ENCODE assay signal across 8 mouse cellular contexts in the genomic region with DNA sequence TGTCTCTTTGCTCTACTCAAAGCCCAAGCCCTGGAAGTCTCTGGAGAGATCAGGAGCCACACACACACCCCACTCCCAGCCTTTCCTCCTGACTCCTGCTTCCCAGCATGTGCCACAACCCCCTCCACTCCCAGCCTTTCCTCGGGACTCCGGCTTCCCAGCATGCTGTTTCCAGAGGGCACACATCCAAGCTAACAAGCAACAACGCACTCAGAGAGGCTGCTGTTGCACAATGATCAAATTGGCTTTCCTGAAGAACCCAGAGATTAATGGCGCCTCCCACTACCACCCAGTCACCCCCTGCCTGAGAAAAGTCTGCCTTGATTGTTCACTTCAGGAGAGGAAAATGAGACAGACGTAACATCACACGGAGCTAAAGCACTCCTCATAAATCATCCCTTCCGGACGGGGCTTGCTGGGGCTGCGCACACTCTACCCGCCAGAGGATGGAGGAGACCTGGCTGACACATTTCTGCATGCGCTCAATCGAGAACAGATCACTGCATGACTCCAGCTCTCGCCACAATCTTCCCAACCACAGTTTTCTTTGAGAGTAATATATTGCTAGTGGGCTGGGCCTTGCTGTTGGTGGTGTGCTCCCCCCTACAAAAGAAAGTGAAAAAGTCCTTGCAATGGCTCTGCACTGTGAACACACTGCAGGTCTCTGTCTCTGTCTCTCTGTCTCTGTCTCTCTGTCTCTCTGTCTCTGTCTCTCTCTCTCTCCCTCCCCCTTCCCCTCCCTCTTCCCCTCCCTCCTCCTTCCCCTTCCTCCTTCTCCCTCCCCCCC.
A peak's percentile ranks its signal among the peaks of the same experiment; 100 is the strongest.
DNase-seq lines count a peak whose midpoint lies in the region; ATAC-seq and TF ChIP-seq lines count a peak whose summit lies in the region.

No protein-coding gene starts in this region.

- WGBS in forebrain, embryonic 14.5 days, result 24% methylated on average over 13 of the region's 13 CpGs
- 29% methylated on average over 13 of the region's 13 CpGs for WGBS in intestine, postnatal 0 days
- WGBS in midbrain, embryonic 13.5 days, result 42% methylated on average over 13 of the region's 13 CpGs

- H3K9me3 ChIP-seq in forebrain, embryonic 14.5 days (replicated peaks; ENCODE audit: control insufficient read depth, low read length), result no peaks in the 10 kb centered on the region
- H3K9me3 ChIP-seq in intestine, postnatal 0 days (ENCODE audit: control insufficient read depth), result no peaks in the 10 kb centered on the region
- no peaks in the 10 kb centered on the region for H3K9me3 ChIP-seq in midbrain, embryonic 13.5 days

- no peaks in the 10 kb centered on the region for H3K36me3 ChIP-seq in forebrain, embryonic 14.5 days (ENCODE audit: control insufficient read depth, insufficient read depth, low read length)
- H3K36me3 ChIP-seq in intestine, postnatal 0 days (ENCODE audit: control insufficient read depth, insufficient read depth), result no peaks in the 10 kb centered on the region
- no peaks in the 10 kb centered on the region for H3K36me3 ChIP-seq in midbrain, embryonic 13.5 days

- peak; percentile 63 for ATAC-seq in forebrain, embryonic 14.5 days
- ATAC-seq in intestine, postnatal 0 days, result no peak
- ATAC-seq in midbrain, embryonic 13.5 days, result peak; percentile 72

- peak overlapping the region; percentile 31; the same call in 1 of the 2 replicates for H3K4me2 ChIP-seq in forebrain, embryonic 14.5 days (ENCODE audit: low read length)
- peak overlapping the region; percentile 49 for H3K4me2 ChIP-seq in intestine, postnatal 0 days (replicated peaks; ENCODE audit: low read depth)
- 0 out of 2 replicates have a peak overlapping the region, but pooled peaks have one; percentile 4 for H3K4me2 ChIP-seq in midbrain, embryonic 13.5 days (replicated peaks)

- no peak overlapping the region for H3K9ac ChIP-seq in forebrain, embryonic 14.5 days (ENCODE audit: low read length)
- H3K9ac ChIP-seq in intestine, postnatal 0 days (ENCODE audit: low read depth, low read length), result no peak overlapping the region
- H3K9ac ChIP-seq in midbrain, embryonic 13.5 days (replicated peaks), result no peak overlapping the region

- H3K27me3 ChIP-seq in forebrain, embryonic 14.5 days (replicated peaks; ENCODE audit: control insufficient read depth, insufficient read depth, low read length), result no peaks in the 10 kb centered on the region
- H3K27me3 ChIP-seq in intestine, postnatal 0 days (replicated peaks; ENCODE audit: control insufficient read depth, insufficient read depth, low read length), result no peaks in the 10 kb centered on the region
- no peaks in the 10 kb centered on the region for H3K27me3 ChIP-seq in midbrain, embryonic 13.5 days

- no peak for TF ChIP-seq CTCF in intestine, postnatal 0 days (IDR thresholded peaks at IDR 0.05; ENCODE audit: low read depth)

- H3K27ac ChIP-seq in forebrain, embryonic 14.5 days (ENCODE audit: low read depth, low read length), result no peak overlapping the region
- no peak overlapping the region for H3K27ac ChIP-seq in intestine, postnatal 0 days (ENCODE audit: low read depth, low read length)
- no peak overlapping the region for H3K27ac ChIP-seq in midbrain, embryonic 13.5 days

- DNase-seq in ovary, postnatal 14 days (ENCODE audit: low spot score), result peak; percentile 9
- DNase-seq in ovary, postnatal 10 days (ENCODE audit: low spot score), result no peak
- DNase-seq in forebrain, embryonic 14.5 days (ENCODE audit: low spot score), result peak; percentile 65
- DNase-seq in left cerebral cortex, adult 11 months (ENCODE audit: low spot score), result no peak
- DNase-seq in left cerebral cortex, adult 9 months (ENCODE audit: low spot score in 2 of 2), result no peak
- no peak for DNase-seq in right cerebral cortex, postnatal 25 days

- 0 out of 2 replicates have a peak, but pooled peaks cover 2% of the 10 kb centered on the region for H3K4me1 ChIP-seq in forebrain, embryonic 14.5 days (ENCODE audit: control insufficient read depth, insufficient read depth, low read length)
- H3K4me1 ChIP-seq in intestine, postnatal 0 days (replicated peaks; ENCODE audit: control insufficient read depth, insufficient read depth, low read length), result no peaks in the 10 kb centered on the region
- no peaks in the 10 kb centered on the region for H3K4me1 ChIP-seq in midbrain, embryonic 13.5 days (replicated peaks)

- H3K4me3 ChIP-seq in forebrain, embryonic 14.5 days (ENCODE audit: low read depth, low read length), result no peak overlapping the region
- no peak overlapping the region for H3K4me3 ChIP-seq in intestine, postnatal 0 days (ENCODE audit: low read depth, low read length)
- H3K4me3 ChIP-seq in midbrain, embryonic 13.5 days (replicated peaks), result no peak overlapping the region

Comparison
In these comparisons a context has a peak if more than half of its experiments do, and no peak if none do; other contexts are left out.
1. DNase-seq: peak in ovary, postnatal 14 days (single experiment) and forebrain, embryonic 14.5 days (single experiment); none in ovary, postnatal 10 days (single experiment), left cerebral cortex, adult 11 months (single experiment), left cerebral cortex, adult 9 months (0 of 2) and right cerebral cortex, postnatal 25 days (single experiment).
2. Peak in every context shown above with its lines, with median percentiles within 50 percentile points of each other: H3K4me2 ChIP-seq.